Mouse (Mus musculus): ENCODE data around the gene Cacng8. TPM values are rescaled to one million over a fixed set of nuclear protein-coding genes. Genes with fewer than 3 reads are reported as not detected.
A peak's percentile ranks its signal among the peaks of the same experiment; 100 is the strongest.

Gene Cacng8
- polyA plus RNA-seq, 1 experiment: not detected

DNA sequence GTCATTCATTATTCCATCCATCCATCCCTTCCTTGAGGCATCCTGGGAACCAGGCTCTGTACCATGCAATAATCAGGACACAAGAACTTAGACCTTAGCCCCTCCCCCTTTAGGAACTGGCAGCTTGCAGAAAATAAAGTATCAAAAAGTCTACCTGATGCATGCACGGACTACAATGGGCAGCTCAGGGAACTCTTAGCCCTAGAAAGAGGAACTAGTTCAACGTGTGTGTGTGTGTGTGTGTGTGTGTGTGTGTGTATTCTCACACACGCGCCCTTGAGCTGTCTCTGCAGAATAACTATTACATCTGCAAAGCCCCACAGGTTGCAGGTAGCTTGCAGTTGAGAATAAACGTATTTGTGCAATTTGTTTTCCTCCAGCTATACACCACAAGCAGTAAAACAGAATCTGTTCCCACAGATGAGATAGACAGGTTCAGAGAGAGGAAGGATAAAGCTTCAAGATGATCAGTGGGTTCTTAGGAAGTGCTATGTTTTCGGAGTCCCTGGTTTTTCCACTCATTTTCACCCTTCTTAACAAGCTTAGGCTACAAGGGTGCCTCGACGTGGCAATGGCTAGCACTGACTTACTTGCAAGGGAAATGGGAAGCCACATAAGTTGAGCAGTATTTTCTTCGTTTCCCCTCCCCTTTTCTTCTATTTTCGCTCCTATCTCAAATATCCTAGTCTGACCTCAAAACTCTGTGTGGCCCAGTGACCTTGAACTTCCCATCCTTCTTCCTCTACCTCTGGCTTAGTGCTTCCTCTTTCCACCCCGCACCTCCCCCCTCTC, 19.4 kb downstream of the Cacng8 start:
- Histone ChIP-seq H3K4me1 (ENCODE audit: control insufficient read depth, insufficient read depth, insufficient read length, low read length) (no peaks in the 10 kb centered on the region; the same call in 1 of the 2 replicates), H3K27ac (replicated peaks; ENCODE audit: low read depth, low read length) (no peak overlapping the region), H3K4me3 (ENCODE audit: insufficient read depth, low read depth, low read length) (no peak overlapping the region)

GRCm38 (mm10) chr7:3411160-3411941, 20.9 kb downstream of the Cacng8 start:
- H3K4me1 ChIP-seq (ENCODE audit: control insufficient read depth, insufficient read depth, insufficient read length, low read length): no peaks in the 10 kb centered on the region; the same call in 1 of the 2 replicates
- H3K4me3 ChIP-seq (ENCODE audit: insufficient read depth, low read depth, low read length): no peak overlapping the region
- no peak overlapping the region for H3K27ac ChIP-seq (replicated peaks; ENCODE audit: low read depth, low read length)

- H3K27ac ChIP-seq (replicated peaks; ENCODE audit: low read depth, low read length): no peak overlapping the region
- H3K4me1 ChIP-seq (ENCODE audit: control insufficient read depth, insufficient read depth, insufficient read length, low read length): no peaks in the 10 kb centered on the region; the same call in 1 of the 2 replicates
- H3K4me3 ChIP-seq (ENCODE audit: insufficient read depth, low read depth, low read length): no peak overlapping the region
Observed at GRCm38 (mm10) chr7:3412036-3412435, 21.6 kb downstream of the Cacng8 start.

DNA sequence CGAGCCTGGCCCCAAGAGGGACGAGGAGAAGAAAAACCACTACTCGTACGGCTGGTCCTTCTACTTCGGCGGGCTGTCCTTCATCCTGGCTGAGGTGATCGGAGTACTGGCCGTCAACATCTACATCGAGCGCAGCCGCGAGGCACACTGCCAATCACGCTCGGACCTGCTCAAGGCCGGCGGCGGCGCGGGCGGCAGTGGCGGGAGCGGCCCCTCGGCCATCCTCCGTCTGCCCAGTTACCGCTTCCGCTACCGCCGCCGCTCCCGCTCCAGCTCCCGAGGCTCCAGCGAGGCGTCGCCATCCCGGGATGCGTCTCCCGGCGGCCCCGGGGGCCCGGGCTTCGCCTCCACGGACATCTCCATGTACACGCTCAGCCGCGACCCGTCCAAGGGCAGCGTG, 24.4 kb downstream of the Cacng8 start:
- no peak overlapping the region for H3K27ac ChIP-seq (replicated peaks; ENCODE audit: low read depth, low read length)
- no peaks in the 10 kb centered on the region; the same call in 1 of the 2 replicates for H3K4me1 ChIP-seq (ENCODE audit: control insufficient read depth, insufficient read depth, insufficient read length, low read length)
- H3K4me3 ChIP-seq (ENCODE audit: insufficient read depth, low read depth, low read length): peak overlapping the region; percentile 49

- Histone ChIP-seq H3K4me1 (ENCODE audit: control insufficient read depth, insufficient read depth, insufficient read length, low read length) (no peaks in the 10 kb centered on the region; the same call in 1 of the 2 replicates), H3K27ac (replicated peaks; ENCODE audit: low read depth, low read length) (no peak overlapping the region), H3K4me3 (ENCODE audit: insufficient read depth, low read depth, low read length) (peak overlapping the region; percentile 47)
Observed at GRCm38 (mm10) chr7:3415378-3415777, 24.9 kb downstream of the Cacng8 start.

- Histone ChIP-seq H3K4me3 (ENCODE audit: insufficient read depth, low read depth, low read length) (no peak overlapping the region), H3K4me1 (ENCODE audit: control insufficient read depth, insufficient read depth, insufficient read length, low read length) (no peaks in the 10 kb centered on the region), H3K27ac (replicated peaks; ENCODE audit: low read depth, low read length) (no peak overlapping the region)
Observed at GRCm38 (mm10) chr7:3419941-3420340, 29.5 kb downstream of the Cacng8 start.

DNA sequence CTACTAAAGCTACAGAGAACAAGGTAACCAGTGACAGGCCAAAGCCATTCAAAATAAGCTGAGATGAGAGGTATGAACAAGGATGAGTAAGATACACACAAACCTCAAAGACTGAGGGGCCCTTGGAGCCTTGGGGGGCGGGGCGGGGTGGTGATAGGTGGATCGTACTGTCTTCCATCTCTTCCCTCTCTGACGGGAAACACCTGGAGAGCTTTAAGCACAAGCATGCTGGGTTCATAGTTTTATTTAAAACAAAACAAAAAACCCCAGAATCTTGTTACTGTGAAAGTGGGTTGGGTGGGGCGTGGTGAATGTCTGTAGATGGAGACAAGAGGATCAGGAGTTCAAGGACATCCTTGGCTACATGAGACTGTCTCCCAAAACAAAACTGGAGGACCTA, 30.0 kb downstream of the Cacng8 start:
- Histone ChIP-seq H3K4me3 (ENCODE audit: insufficient read depth, low read depth, low read length) (no peak overlapping the region), H3K4me1 (ENCODE audit: control insufficient read depth, insufficient read depth, insufficient read length, low read length) (no peaks in the 10 kb centered on the region), H3K27ac (replicated peaks; ENCODE audit: low read depth, low read length) (no peak overlapping the region)

DNA sequence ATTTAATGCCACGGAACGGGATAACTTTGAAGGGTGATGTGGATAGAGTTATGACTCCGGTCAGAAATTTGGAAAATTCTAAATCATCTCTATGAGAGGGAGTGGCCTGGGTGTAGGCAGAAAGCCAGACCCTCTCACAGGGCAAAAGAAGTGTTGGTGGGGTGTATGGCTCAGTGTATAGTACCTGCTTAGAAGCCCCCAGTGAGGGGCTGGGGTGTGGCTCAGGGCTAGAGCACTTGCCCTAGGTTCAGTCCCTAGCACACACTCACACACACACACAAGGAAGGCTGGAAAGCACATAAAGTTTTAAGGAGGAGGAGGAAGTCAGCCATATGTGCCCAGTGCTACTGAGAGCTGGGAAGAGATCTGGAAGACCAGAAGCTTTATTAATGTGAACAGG, 30.8 kb downstream of the Cacng8 start:
- Histone ChIP-seq H3K4me1 (ENCODE audit: control insufficient read depth, insufficient read depth, insufficient read length, low read length) (no peaks in the 10 kb centered on the region), H3K4me3 (ENCODE audit: insufficient read depth, low read depth, low read length) (no peak overlapping the region), H3K27ac (replicated peaks; ENCODE audit: low read depth, low read length) (no peak overlapping the region)

DNA sequence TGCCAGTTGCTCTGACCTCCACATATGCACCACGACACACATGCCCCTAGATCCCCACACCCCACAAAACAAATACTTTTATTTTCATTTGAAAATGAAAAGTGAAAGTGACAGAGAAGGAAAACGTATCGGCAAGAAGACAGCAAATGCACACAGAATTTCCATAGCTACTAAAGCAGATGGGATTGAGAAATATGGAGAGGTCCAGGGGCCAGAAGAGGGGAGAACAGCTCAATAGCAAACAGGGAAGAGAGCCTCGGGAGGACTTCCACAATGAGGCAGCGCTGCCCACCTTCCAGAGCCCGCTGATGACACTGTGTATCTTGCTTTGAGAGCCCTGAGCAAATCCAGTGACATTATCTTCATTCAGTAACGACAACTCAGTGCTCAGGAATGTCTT, 31.6 kb downstream of the Cacng8 start:
- no peak overlapping the region for H3K4me3 ChIP-seq (ENCODE audit: insufficient read depth, low read depth, low read length)
- no peak overlapping the region for H3K27ac ChIP-seq (replicated peaks; ENCODE audit: low read depth, low read length)
- no peaks in the 10 kb centered on the region for H3K4me1 ChIP-seq (ENCODE audit: control insufficient read depth, insufficient read depth, insufficient read length, low read length)

DNA sequence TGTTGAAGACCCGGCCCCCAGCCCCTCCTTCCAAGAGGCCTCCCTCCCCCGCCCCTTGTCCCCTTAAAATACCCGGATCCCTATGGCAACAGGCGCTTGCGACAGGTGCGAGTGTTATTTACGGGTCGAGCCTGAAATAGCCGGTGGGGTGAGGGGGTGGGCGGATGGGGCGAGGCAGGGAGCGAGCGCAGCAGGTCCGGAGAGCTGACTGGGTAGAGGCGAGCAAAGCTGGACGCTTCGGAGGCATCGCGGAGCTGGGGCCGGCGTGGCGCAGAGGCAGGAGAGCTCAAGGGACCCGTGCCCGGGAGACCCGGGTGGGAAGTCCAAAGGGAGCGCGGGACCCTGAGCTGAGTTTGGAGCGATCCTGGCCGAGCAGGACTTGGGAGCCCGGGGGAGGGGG, 32.9 kb downstream of the Cacng8 start:
- H3K27ac ChIP-seq (replicated peaks; ENCODE audit: low read depth, low read length): no peak overlapping the region
- H3K4me3 ChIP-seq (ENCODE audit: insufficient read depth, low read depth, low read length): no peak overlapping the region
- H3K4me1 ChIP-seq (ENCODE audit: control insufficient read depth, insufficient read depth, insufficient read length, low read length): no peaks in the 10 kb centered on the region

GRCm38 (mm10) chr7:3423895-3424294, 33.4 kb downstream of the Cacng8 start, which contains the start of gene Cacng6:
Cacng6 (plus strand) TSS chr7:3424195.
- Histone ChIP-seq H3K4me3 (ENCODE audit: insufficient read depth, low read depth, low read length) (no peak within 1 kb of the TSS), H3K4me1 (ENCODE audit: control insufficient read depth, insufficient read depth, insufficient read length, low read length) (no peaks in the 10 kb centered on the region)

GRCm38 (mm10) chr7:3425141-3425540, 34.7 kb downstream of the Cacng8 start:
- Histone ChIP-seq H3K4me1 (ENCODE audit: control insufficient read depth, insufficient read depth, insufficient read length, low read length) (no peaks in the 10 kb centered on the region), H3K4me3 (ENCODE audit: insufficient read depth, low read depth, low read length) (no peak overlapping the region), H3K27ac (replicated peaks; ENCODE audit: low read depth, low read length) (no peak overlapping the region)

More at GRCm38 (mm10) chr7:3423895-3424294, 33.4 kb downstream of the Cacng8 start, which contains the start of gene Cacng6:
- H3K27ac ChIP-seq (replicated peaks; ENCODE audit: low read depth, low read length): no peak within 1 kb of the TSS

DNA sequence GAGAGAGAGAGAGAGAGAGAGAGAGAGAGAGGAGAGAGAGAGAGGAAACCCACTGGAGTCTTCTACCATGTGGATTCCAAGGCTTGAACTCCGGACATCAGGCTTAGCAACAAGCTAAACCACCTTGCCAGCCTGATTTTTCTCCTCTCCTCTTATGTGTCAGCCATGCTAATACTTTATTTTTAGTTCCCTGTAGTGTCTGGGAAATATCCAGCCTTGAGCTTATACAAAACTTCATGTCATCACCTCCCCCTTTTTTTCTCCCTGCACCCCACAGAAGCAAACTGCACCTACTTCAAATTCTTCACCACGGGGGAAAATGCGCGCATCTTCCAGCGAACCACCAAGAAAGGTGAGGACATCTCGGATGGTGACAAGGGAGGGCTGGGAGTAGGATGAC, 39.7 kb downstream of the Cacng8 start:
- Histone ChIP-seq H3K4me1 (ENCODE audit: control insufficient read depth, insufficient read depth, insufficient read length, low read length) (no peaks in the 10 kb centered on the region), H3K27ac (replicated peaks; ENCODE audit: low read depth, low read length) (no peak overlapping the region), H3K4me3 (ENCODE audit: insufficient read depth, low read depth, low read length) (no peak overlapping the region)

- Histone ChIP-seq H3K4me3 (ENCODE audit: insufficient read depth, low read depth, low read length) (no peak overlapping the region), H3K4me1 (ENCODE audit: control insufficient read depth, insufficient read depth, insufficient read length, low read length) (no peaks in the 10 kb centered on the region), H3K27ac (replicated peaks; ENCODE audit: low read depth, low read length) (no peak overlapping the region)
Observed at GRCm38 (mm10) chr7:3432066-3432465, 41.6 kb downstream of the Cacng8 start.

DNA sequence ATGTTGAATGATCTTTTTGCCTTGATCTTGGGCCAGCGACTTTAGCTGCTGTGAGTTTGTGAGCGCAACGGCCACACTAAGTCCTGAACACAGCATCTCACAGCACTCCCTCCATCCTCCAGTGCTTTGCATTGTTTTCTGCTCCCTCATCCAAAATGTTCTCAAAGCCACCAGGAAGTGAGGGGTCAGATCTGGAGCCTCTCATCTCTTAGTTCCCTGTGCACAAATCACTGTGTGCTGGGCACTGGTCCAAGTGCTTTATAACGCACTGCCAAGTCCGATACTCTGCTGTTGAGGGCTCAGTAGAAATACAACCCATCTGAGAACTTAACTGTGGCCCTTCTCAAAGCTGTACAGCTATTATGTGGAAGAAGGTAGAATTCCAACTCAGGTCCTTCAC, 47.5 kb downstream of the Cacng8 start:
- Histone ChIP-seq H3K4me1 (ENCODE audit: control insufficient read depth, insufficient read depth, insufficient read length, low read length) (no peaks in the 10 kb centered on the region), H3K27ac (replicated peaks; ENCODE audit: low read depth, low read length) (no peak overlapping the region), H3K4me3 (ENCODE audit: insufficient read depth, low read depth, low read length) (no peak overlapping the region)
